Mouse (Mus musculus) spleen, adult 2 months (tissue): Measurements from ENCODE around the gene Lama4.

ENCODE experiments used
- CTCF ChIP-seq: fragments of 200-500 bp; IDR thresholded peaks from 2 replicates; pipeline ENCODE4 v1.5.1; 2011; ENCODE audit warnings: mild to moderate bottlenecking, inconsistent platforms; ENCODE audit not compliant: insufficient read depth, insufficient read length, insufficient replicate concordance; ENCODE audit errors: extremely low read depth
- POLR2A ChIP-seq: fragments of 200-500 bp; IDR thresholded peaks from 2 replicates; pipeline ENCODE4 v1.6.1; 2011; ENCODE audit warnings: low read depth, low read length, inconsistent platforms

GRCm38 (mm10) chr10:38928940-38929697 is 36.2 kb upstream of the Lama4 start:
- no peak for TF ChIP-seq POLR2A
- no peak for TF ChIP-seq CTCF
